Mouse (Mus musculus) kidney, embryonic 14.5 days (tissue): ENCODE data around the gene Gm4881. TPM values are rescaled to one million over a fixed set of nuclear protein-coding genes. Genes with fewer than 3 reads are reported as not detected.

Experiments used
- ATAC-seq: fragments of 200-750 bp; cut with Nextera tagmentation; 2 replicates; pipeline ENCODE4 v1.8.0; 2017; ENCODE audit warnings: moderate number of reproducible peaks, mild to moderate bottlenecking, moderate TSS enrichment, moderate library complexity; ENCODE audit not compliant: low FRiP score, low TSS enrichment
- H3K27ac ChIP-seq: fragments of 300-500 bp; sonication (generic); 2 replicates; pipeline ENCODE4 v1.5.1; 2014; ENCODE audit warnings: low read depth, mild to moderate bottlenecking, low read length, moderate library complexity, mixed read lengths
- H3K27me3 ChIP-seq: fragments of 300-500 bp; sonication (generic); 2 replicates; pipeline ENCODE4 v1.6.1; 2014; ENCODE audit warnings: mild to moderate bottlenecking, low read length; ENCODE audit not compliant: control insufficient read depth, insufficient read depth
- H3K36me3 ChIP-seq: fragments of 300-500 bp; sonication (generic); 2 replicates; pipeline ENCODE4 v1.6.1; 2014; ENCODE audit warnings: low read length, mixed read lengths; ENCODE audit not compliant: control insufficient read depth, insufficient read depth
- H3K4me1 ChIP-seq: fragments of 300-500 bp; sonication (generic); 2 replicates; pipeline ENCODE4 v1.6.1; 2014; ENCODE audit warnings: low read length, mixed read lengths; ENCODE audit not compliant: control insufficient read depth, insufficient read depth
- H3K4me2 ChIP-seq: fragments of 300-500 bp; sonication (generic); replicated peaks from 2 replicates; pipeline ENCODE4 v1.6.1; 2014; ENCODE audit warnings: low read depth, mild to moderate bottlenecking, low read length
- H3K4me3 ChIP-seq: fragments of 300-500 bp; sonication (generic); 2 replicates; pipeline ENCODE4 v1.5.1; 2014; ENCODE audit warnings: mild to moderate bottlenecking, low read length
- H3K9ac ChIP-seq: fragments of 300-500 bp; sonication (generic); 2 replicates; pipeline ENCODE4 v1.6.1; 2014; ENCODE audit warnings: low read depth, mild to moderate bottlenecking, low read length, moderate library complexity
- H3K9me3 ChIP-seq: fragments of 300-500 bp; sonication (generic); 2 replicates; pipeline ENCODE4 v1.6.1; 2016; ENCODE audit warnings: low read length; ENCODE audit not compliant: control insufficient read depth
- WGBS: fragments of 180-500 bp; shearing (Covaris S2); extraction: QIAGEN DNeasy Blood & Tissue Kit; methylation state at CpG from one replicate; pipeline ENCODE4 v1.1.7; 2014; 5-methylcytosine and 5-hydroxymethylcytosine counted together
- microRNA-seq: library from miRNA; unstranded; fragments of <30 nt; microRNA quantifications from one replicate; pipeline ENCODE4, GENCODE M21; 2016
- polyA plus RNA-seq: library from polyadenylated mRNA; unstranded; fragments of >200 nt; fragmentation: Nextera tagmentation; extraction: Ambion mirVana; gene quantifications from 2 replicates; pipeline ENCODE4 v1.2.1, GENCODE M21; 2014

The Gm4881 gene
- polyA plus RNA-seq, 1 experiment from 2014 or later: not detected

GRCm38 (mm10) chr7:24885468-24886307 is 58.6 kb downstream of the Gm4881 start:
- H3K9ac ChIP-seq: peak overlapping the region; percentile 100
- peaks cover 51% of the 10 kb centered on the region for H3K36me3 ChIP-seq
- peak overlapping the region; percentile 89; the same call in 1 of the 2 replicates for H3K27ac ChIP-seq
- H3K9me3 ChIP-seq: no peaks in the 10 kb centered on the region
- H3K4me2 ChIP-seq: peak overlapping the region; percentile 65
- H3K27me3 ChIP-seq: no peaks in the 10 kb centered on the region
- peak overlapping the region; percentile 90 for H3K4me3 ChIP-seq
- peaks cover 32% of the 10 kb centered on the region for H3K4me1 ChIP-seq
- WGBS: 33% methylated on average over 12 of the region's 12 CpGs
- no peak for ATAC-seq

GRCm38 (mm10) chr7:24884693-24885291 is 59.5 kb downstream of the Gm4881 start:
- Histone ChIP-seq H3K4me3 (peak overlapping the region; percentile 90), H3K4me1 (peaks cover 32% of the 10 kb centered on the region), H3K27ac (peak overlapping the region; percentile 89), H3K9me3 (no peaks in the 10 kb centered on the region), H3K36me3 (peaks cover 43% of the 10 kb centered on the region), H3K4me2 (peak overlapping the region; percentile 65), H3K27me3 (no peaks in the 10 kb centered on the region), H3K9ac (peak overlapping the region; percentile 100)
- ATAC-seq: peak; percentile 2; the same call in 1 of the 2 replicates
- WGBS: under 1% methylated on average over 47 of the region's 47 CpGs

GRCm38 (mm10) chr7:24883896-24884692 is 60.2 kb downstream of the Gm4881 start, which contains the start of gene Rps19:
Gene Rps19, plus strand, starts transcription at chr7:24884371.
- H3K4me2 ChIP-seq: peak within 1 kb of the TSS; percentile 65
- peak within 1 kb of the TSS; percentile 90 for H3K4me3 ChIP-seq
- H3K4me1 ChIP-seq: peaks cover 31% of the 10 kb centered on the region
- peak within 1 kb of the TSS; percentile 100 for H3K9ac ChIP-seq
- peak within 1 kb of the TSS; percentile 89 for H3K27ac ChIP-seq
- no peaks in the 10 kb centered on the region for H3K27me3 ChIP-seq
- H3K36me3 ChIP-seq: peaks cover 36% of the 10 kb centered on the region
- no peaks in the 10 kb centered on the region for H3K9me3 ChIP-seq
- under 1% methylated on average over 57 of the region's 57 CpGs for WGBS
- ATAC-seq: peak; percentile 94

GRCm38 (mm10) chr7:24882416-24883199 is 61.7 kb downstream of the Gm4881 start:
- WGBS: 92% methylated on average over 9 of the region's 9 CpGs

GRCm38 (mm10) chr7:24879620-24880019 is 64.7 kb downstream of the Gm4881 start:
- H3K27me3 ChIP-seq: no peaks in the 10 kb centered on the region
- ATAC-seq: no peak
- H3K4me2 ChIP-seq: no peak overlapping the region
- H3K27ac ChIP-seq: no peak overlapping the region
- WGBS: 30% methylated on average over 2 of the region's 2 CpGs
- no peaks in the 10 kb centered on the region for H3K9me3 ChIP-seq
- H3K4me1 ChIP-seq: no peaks in the 10 kb centered on the region
- H3K9ac ChIP-seq: no peak overlapping the region
- no peak overlapping the region for H3K4me3 ChIP-seq
- H3K36me3 ChIP-seq: no peaks in the 10 kb centered on the region

More at GRCm38 (mm10) chr7:24882416-24883199, 61.7 kb downstream of the Gm4881 start:
- no peaks in the 10 kb centered on the region for H3K9me3 ChIP-seq
- no peak overlapping the region for H3K4me3 ChIP-seq
- peaks cover 23% of the 10 kb centered on the region for H3K4me1 ChIP-seq
- H3K27me3 ChIP-seq: no peaks in the 10 kb centered on the region
- H3K36me3 ChIP-seq: peaks cover 21% of the 10 kb centered on the region
- no peak overlapping the region for H3K9ac ChIP-seq
- H3K4me2 ChIP-seq: no peak overlapping the region
- no peak overlapping the region for H3K27ac ChIP-seq
- ATAC-seq: no peak

- Histone ChIP-seq H3K4me1 (no peaks in the 10 kb centered on the region), H3K4me3 (no peak overlapping the region), H3K27me3 (no peaks in the 10 kb centered on the region), H3K36me3 (no peaks in the 10 kb centered on the region), H3K9me3 (no peaks in the 10 kb centered on the region), H3K4me2 (no peak overlapping the region), H3K27ac (no peak overlapping the region), H3K9ac (no peak overlapping the region)
- 74% methylated on average over 3 of the region's 3 CpGs for WGBS
- ATAC-seq: no peak
Measured at GRCm38 (mm10) chr7:24877588-24877987, 66.7 kb downstream of the Gm4881 start.

Small RNA genes within 50 kb of the gene (microRNA-seq; reads per million reads assigned to microRNA genes)
- gene Mir7046 (not detected), gene Mir7047 (not detected)

Other genes with a start within 250 kb of the Gm4881 start
- gene BC049730, start 235.3 kb downstream of the Gm4881 start, polyA plus RNA-seq: not detected in 2 replicates
- gene Gm4763, start 217.6 kb downstream of the Gm4881 start, polyA plus RNA-seq: not detected in 2 replicates
- 0.24 and 0.36 TPM in 2 replicates for gene Cd177, start 184.2 kb downstream of the Gm4881 start, polyA plus RNA-seq
- 0.39 and 0.41 TPM in 2 replicates for gene Ceacam10, start 167.3 kb downstream of the Gm4881 start, polyA plus RNA-seq
- 18.8 and 22.4 TPM in 2 replicates for gene Gm9844, start 82.3 kb downstream of the Gm4881 start, polyA plus RNA-seq
- gene Lypd4, start 74.6 kb downstream of the Gm4881 start, polyA plus RNA-seq: not detected in 2 replicates
- gene Dmrtc2, start 74.4 kb downstream of the Gm4881 start, polyA plus RNA-seq: not detected in 2 replicates
- 2,731 and 3,572 TPM in 2 replicates for gene Rps19, start 60.1 kb downstream of the Gm4881 start, polyA plus RNA-seq
- 1.5 and 1.6 TPM in 2 replicates for gene Cd79a, start 47.1 kb downstream of the Gm4881 start, polyA plus RNA-seq
- gene Arhgef1, start 41.6 kb downstream of the Gm4881 start, polyA plus RNA-seq: 67.5 and 91.2 TPM in 2 replicates
- 129 and 144 TPM in 2 replicates for gene Rabac1, start 28.3 kb upstream of the Gm4881 start, polyA plus RNA-seq
- 0.27 and 0.68 TPM in 2 replicates for gene Atp1a3, start 61.5 kb upstream of the Gm4881 start, polyA plus RNA-seq
- 13.2 and 14.2 TPM in 2 replicates for gene Grik5, start 127.9 kb upstream of the Gm4881 start, polyA plus RNA-seq
- 21.9 and 33.4 TPM in 2 replicates for gene Zfp574, start 128.1 kb upstream of the Gm4881 start, polyA plus RNA-seq
- gene Pou2f2, start 235.2 kb upstream of the Gm4881 start, polyA plus RNA-seq: 0.39 and 0.90 TPM in 2 replicates